ENCODE assay signal across 19 mouse cellular contexts in genomic region chr10:77658286-77658994, GRCm38 (mm10). TPM values are rescaled to one million over a fixed set of nuclear protein-coding genes. Genes with fewer than 3 reads are reported as not detected.
DNase-seq lines count a peak whose midpoint lies in the region; ATAC-seq and TF ChIP-seq lines count a peak whose summit lies in the region.
"Had no signal": no experiment of that assay in that cellular context is flagged by ENCODE, and none has a peak within 500 bp of the region (broad histone marks: within the 10 kb centered on the region; RNA-seq: fewer than 3 reads in every experiment).

No protein-coding gene starts in this region.

- peaks cover 4% of the 10 kb centered on the region in 2 experiments; a peak in 2 of 4 replicates for H3K4me1 ChIP-seq in CH12.LX (ENCODE audit: control insufficient read depth in 1 of 2, insufficient read depth in 2 of 2)
- no peaks in the 10 kb centered on the region for H3K4me1 ChIP-seq in lung, embryonic 16.5 days (replicated peaks; ENCODE audit: control insufficient read depth, insufficient read depth, low read length)
- H3K4me1 ChIP-seq in neural tube, embryonic 15.5 days, result peaks cover 6% of the 10 kb centered on the region
- H3K4me1 ChIP-seq in intestine, embryonic 15.5 days (replicated peaks), result no peaks in the 10 kb centered on the region
- H3K4me1 ChIP-seq in forebrain, embryonic 10.5 days, result no peaks in the 10 kb centered on the region
- H3K4me1 ChIP-seq: embryonic facial prominence, embryonic 12.5 days; forebrain, embryonic 13.5 days; liver, embryonic 12.5 days; midbrain, embryonic 13.5 days had no signal

- no peak overlapping the region for H3K27ac ChIP-seq in CH12.LX (ENCODE audit: insufficient read depth, low read depth)
- no peak overlapping the region for H3K27ac ChIP-seq in lung, embryonic 16.5 days (ENCODE audit: low read length)
- H3K27ac ChIP-seq in neural tube, embryonic 15.5 days (replicated peaks), result no peak overlapping the region
- no peak overlapping the region for H3K27ac ChIP-seq in intestine, embryonic 15.5 days
- no peak overlapping the region for H3K27ac ChIP-seq in forebrain, embryonic 10.5 days
- H3K27ac ChIP-seq: embryonic facial prominence, embryonic 12.5 days; forebrain, embryonic 13.5 days; liver, embryonic 12.5 days; midbrain, embryonic 13.5 days; neural tube, embryonic 13.5 days had no signal

- H3K79me2 ChIP-seq in CH12.LX (replicated peaks; ENCODE audit: control insufficient read depth, extremely low read depth, insufficient read depth, poor library complexity, severe bottlenecking), result no peaks in the 10 kb centered on the region

- no peak for TF ChIP-seq EP300 in CH12.LX (IDR thresholded peaks at IDR 0.05; ENCODE audit: low read length)

- WGBS in lung, embryonic 16.5 days, result 48% methylated on average over 15 of the region's 15 CpGs
- WGBS in neural tube, embryonic 15.5 days, result 45% methylated on average over 15 of the region's 15 CpGs
- WGBS in intestine, embryonic 15.5 days, result 51% methylated on average over 15 of the region's 15 CpGs
- 85% methylated on average over 15 of the region's 15 CpGs for WGBS in forebrain, embryonic 10.5 days

- no peak overlapping the region for H3K4me2 ChIP-seq in CH12.LX (ENCODE audit: insufficient read depth, low read depth, poor library complexity, severe bottlenecking)
- no peak overlapping the region for H3K4me2 ChIP-seq in lung, embryonic 16.5 days (ENCODE audit: low read depth, low read length)
- H3K4me2 ChIP-seq in neural tube, embryonic 15.5 days, result no peak overlapping the region
- H3K4me2 ChIP-seq in intestine, embryonic 15.5 days (replicated peaks), result no peak overlapping the region
- H3K4me2 ChIP-seq: embryonic facial prominence, embryonic 12.5 days; forebrain, embryonic 13.5 days; liver, embryonic 12.5 days; midbrain, embryonic 13.5 days; neural tube, embryonic 13.5 days had no signal

- ATAC-seq in lung, embryonic 16.5 days (ENCODE audit: low read depth), result peak; percentile 92
- ATAC-seq in neural tube, embryonic 15.5 days (ENCODE audit: low FRiP score), result no peak
- no peak for ATAC-seq in intestine, embryonic 15.5 days
- ATAC-seq: forebrain, embryonic 13.5 days; liver, embryonic 12.5 days; midbrain, embryonic 13.5 days had no signal

- dilution Hi-C loops in CH12.LX (cut with MboI; ENCODE audit: extremely low pct_ligation_motif_present, extremely low pct_unique_long_range_greater_than_20kb, low sequenced_read_pairs), result no loop called here

- TF ChIP-seq RAD21 in CH12.LX (IDR thresholded peaks at IDR 0.05; ENCODE audit: low read depth, low read length), result no peak

- H3K4me3 ChIP-seq in CH12.LX (replicated peaks in 1 of 3; ENCODE audit: low read depth in 2 of 3, low read length in 2 of 3, poor library complexity in 1 of 3), result peak overlapping the region in 1 of 3 experiments; percentile 1
- no peak overlapping the region for H3K4me3 ChIP-seq in lung, embryonic 16.5 days (ENCODE audit: low read length)
- no peak overlapping the region for H3K4me3 ChIP-seq in neural tube, embryonic 15.5 days (replicated peaks)
- no peak overlapping the region for H3K4me3 ChIP-seq in intestine, embryonic 15.5 days (replicated peaks)
- no peak overlapping the region for H3K4me3 ChIP-seq in forebrain, embryonic 10.5 days
- H3K4me3 ChIP-seq: embryonic facial prominence, embryonic 12.5 days; forebrain, embryonic 13.5 days; liver, embryonic 12.5 days; midbrain, embryonic 13.5 days; neural tube, embryonic 13.5 days had no signal

- DNase-seq in 416B (ENCODE audit: low read depth) (peak; percentile 29), CH12.LX (ENCODE audit: extremely low read depth) (no peak)
- DNase-seq in kidney, adult 9 months, result peak; percentile 48
- DNase-seq in layer of hippocampus, postnatal 14 days (ENCODE audit: low spot score in 2 of 2), result no peak
- no peak for DNase-seq in forebrain, embryonic 10.5 days (ENCODE audit: extremely low spot score, low spot score)
- DNase-seq: cerebellum, adult 18-20 months; thymus, adult 2 months had no signal

- peaks cover 9% of the 10 kb centered on the region for H3K9me3 ChIP-seq in CH12.LX (replicated peaks; ENCODE audit: low read length)
- H3K9me3 ChIP-seq in lung, embryonic 16.5 days (ENCODE audit: control insufficient read depth, low read length), result no peaks in the 10 kb centered on the region
- H3K9me3 ChIP-seq in neural tube, embryonic 15.5 days (replicated peaks), result no peaks in the 10 kb centered on the region
- H3K9me3 ChIP-seq in intestine, embryonic 15.5 days, result no peaks in the 10 kb centered on the region
- H3K9me3 ChIP-seq in forebrain, embryonic 10.5 days, result peaks cover 10% of the 10 kb centered on the region; the same call in 1 of the 2 replicates
- H3K9me3 ChIP-seq: embryonic facial prominence, embryonic 12.5 days; forebrain, embryonic 13.5 days; liver, embryonic 12.5 days; neural tube, embryonic 13.5 days had no signal

- peaks cover 5% of the 10 kb centered on the region for H3K27me3 ChIP-seq in CH12.LX (replicated peaks)
- H3K27me3 ChIP-seq in lung, embryonic 16.5 days (ENCODE audit: control insufficient read depth, insufficient read depth, low read depth, low read length), result no peaks in the 10 kb centered on the region
- no peaks in the 10 kb centered on the region for H3K27me3 ChIP-seq in neural tube, embryonic 15.5 days (replicated peaks)
- H3K27me3 ChIP-seq in intestine, embryonic 15.5 days (replicated peaks), result no peaks in the 10 kb centered on the region
- H3K27me3 ChIP-seq in forebrain, embryonic 10.5 days (ENCODE audit: poor library complexity, severe bottlenecking), result no peaks in the 10 kb centered on the region; the same call in 1 of the 2 replicates
- H3K27me3 ChIP-seq: embryonic facial prominence, embryonic 12.5 days; forebrain, embryonic 13.5 days; midbrain, embryonic 13.5 days; neural tube, embryonic 13.5 days had no signal

- H3K9ac ChIP-seq in CH12.LX (ENCODE audit: insufficient read depth, low read depth), result no peak overlapping the region
- H3K9ac ChIP-seq in lung, embryonic 16.5 days (ENCODE audit: low read length), result no peak overlapping the region
- no peak overlapping the region for H3K9ac ChIP-seq in neural tube, embryonic 15.5 days (replicated peaks)
- no peak overlapping the region for H3K9ac ChIP-seq in intestine, embryonic 15.5 days
- H3K9ac ChIP-seq: embryonic facial prominence, embryonic 12.5 days; forebrain, embryonic 13.5 days; liver, embryonic 12.5 days; midbrain, embryonic 13.5 days; neural tube, embryonic 13.5 days had no signal

- in situ Hi-C loops in CH12.LX (cut with MboI; ENCODE audit: low pct_ligation_motif_present, low pct_unique_long_range_greater_than_20kb, low sequenced_read_pairs), result no loop called here

- no peak for TF ChIP-seq CTCF in CH12.LX (conservative IDR thresholded peaks at IDR 0.05 in 1 of 2, IDR thresholded peaks at IDR 0.05 in 1 of 2; ENCODE audit: low read depth in 2 of 2, low read length in 2 of 2)

- TF ChIP-seq POLR2A in CH12.LX (IDR thresholded peaks at IDR 0.05; ENCODE audit: low read depth, low read length), result no peak

- no peaks in the 10 kb centered on the region for H3K36me3 ChIP-seq in CH12.LX (replicated peaks in 1 of 2; ENCODE audit: control insufficient read depth in 1 of 2, insufficient read depth in 1 of 2, low read length in 1 of 2)
- H3K36me3 ChIP-seq in lung, embryonic 16.5 days (ENCODE audit: control insufficient read depth, insufficient read depth, low read length), result no peaks in the 10 kb centered on the region
- H3K36me3 ChIP-seq in neural tube, embryonic 15.5 days, result no peaks in the 10 kb centered on the region
- no peaks in the 10 kb centered on the region for H3K36me3 ChIP-seq in intestine, embryonic 15.5 days
- H3K36me3 ChIP-seq in forebrain, embryonic 10.5 days (replicated peaks), result no peaks in the 10 kb centered on the region
- H3K36me3 ChIP-seq: embryonic facial prominence, embryonic 12.5 days; liver, embryonic 12.5 days; midbrain, embryonic 13.5 days; neural tube, embryonic 13.5 days had no signal

RNA-seq across cellular contexts. Expression of gene Tspear, which starts 27.9 kb away (rescaled TPM):
- total RNA-seq in CH12.LX (2012; rRNA removed) (0.17 and 0.42 TPM in 2 replicates), CH12.LX (2014; rRNA removed) (0.09 TPM in 1 of 2 replicates, not detected in the other)
- 0.11 TPM in 1 of 2 replicates, not detected in the other for polyA plus RNA-seq in CH12.LX (2012; ENCODE audit: insufficient read length, low read depth)
- polyA plus RNA-seq in lung, embryonic 16.5 days (2015; fragmentation: Nextera tagmentation; extraction: Ambion mirVana), result 0.25 and 0.38 TPM in 2 replicates
- under 1 TPM in 1 of 2 experiments, not detected in 1; 0.14 TPM for total RNA-seq in layer of hippocampus, postnatal 14 days (2021)
- polyA plus RNA-seq in neural tube, embryonic 15.5 days (2015; fragmentation: Nextera tagmentation; extraction: Ambion mirVana), result 1.6 and 1.9 TPM in 2 replicates
- polyA plus RNA-seq in intestine, embryonic 15.5 days (2015; fragmentation: Nextera tagmentation; extraction: Ambion mirVana), result 0.47 and 0.53 TPM in 2 replicates
- 1.1 and 1.4 TPM in 2 replicates for polyA plus RNA-seq in forebrain, embryonic 10.5 days (2016; fragmentation: Nextera tagmentation; extraction: Ambion mirVana)
- total RNA-seq: gastrocnemius, adult 8-10 months had no signal

RNA-seq across cellular contexts. Expression of gene Gm19402, which starts 32.1 kb away (rescaled TPM):
- not detected in 2 replicates for total RNA-seq in CH12.LX (2012; rRNA removed)
- not detected in 2 replicates for total RNA-seq in CH12.LX (2014; rRNA removed)
- not detected in 2 replicates for polyA plus RNA-seq in CH12.LX (2012; ENCODE audit: insufficient read length, low read depth)
- not detected in 2 replicates for polyA plus RNA-seq in lung, embryonic 16.5 days (2015; fragmentation: Nextera tagmentation; extraction: Ambion mirVana)
- total RNA-seq in layer of hippocampus, postnatal 14 days (2021), result not detected
- not detected in 2 replicates for polyA plus RNA-seq in neural tube, embryonic 15.5 days (2015; fragmentation: Nextera tagmentation; extraction: Ambion mirVana)
- polyA plus RNA-seq in intestine, embryonic 15.5 days (2015; fragmentation: Nextera tagmentation; extraction: Ambion mirVana), result not detected in 2 replicates
- not detected in 2 replicates for polyA plus RNA-seq in forebrain, embryonic 10.5 days (2016; fragmentation: Nextera tagmentation; extraction: Ambion mirVana)
- total RNA-seq: gastrocnemius, adult 8-10 months; hematopoietic stem cell, adult 5-6 weeks; layer of hippocampus, adult 18-20 months; left cerebral cortex, postnatal 10 days had no signal
- polyA plus RNA-seq: embryonic facial prominence, embryonic 12.5 days; forebrain, embryonic 13.5 days; liver, embryonic 12.5 days; midbrain, embryonic 13.5 days; neural tube, embryonic 13.5 days; thymus, adult 2 months had no signal

RNA-seq across cellular contexts. Expression of gene Ube2g2, which starts 36.4 kb away (rescaled TPM):
- 28.7 and 41.2 TPM in 2 replicates for total RNA-seq in CH12.LX (2012; rRNA removed)
- total RNA-seq in CH12.LX (2014; rRNA removed), result 32.6 and 40.8 TPM in 2 replicates
- polyA plus RNA-seq in CH12.LX (2012; ENCODE audit: insufficient read length, low read depth), result 59.4 and 72.2 TPM in 2 replicates
- polyA plus RNA-seq in lung, embryonic 16.5 days (2015; fragmentation: Nextera tagmentation; extraction: Ambion mirVana), result 66.6 and 69.5 TPM in 2 replicates
- 10 to 100 TPM; 63.9 to 69.0 TPM for total RNA-seq in layer of hippocampus, postnatal 14 days (2021)
- polyA plus RNA-seq in neural tube, embryonic 15.5 days (2015; fragmentation: Nextera tagmentation; extraction: Ambion mirVana), result 77.1 and 79.6 TPM in 2 replicates
- polyA plus RNA-seq in intestine, embryonic 15.5 days (2015; fragmentation: Nextera tagmentation; extraction: Ambion mirVana), result 65.0 and 70.3 TPM in 2 replicates
- 102 and 104 TPM in 2 replicates for polyA plus RNA-seq in forebrain, embryonic 10.5 days (2016; fragmentation: Nextera tagmentation; extraction: Ambion mirVana)

RNA-seq across cellular contexts. Expression of gene Gm9508, which starts 38.6 kb away (rescaled TPM):
- total RNA-seq in CH12.LX (2012; rRNA removed), result not detected in 2 replicates
- total RNA-seq in CH12.LX (2014; rRNA removed), result not detected in 2 replicates
- polyA plus RNA-seq in CH12.LX (2012; ENCODE audit: insufficient read length, low read depth), result not detected in 2 replicates
- not detected in 2 replicates for polyA plus RNA-seq in lung, embryonic 16.5 days (2015; fragmentation: Nextera tagmentation; extraction: Ambion mirVana)
- total RNA-seq in layer of hippocampus, postnatal 14 days (2021), result not detected
- not detected in 2 replicates for polyA plus RNA-seq in neural tube, embryonic 15.5 days (2015; fragmentation: Nextera tagmentation; extraction: Ambion mirVana)
- polyA plus RNA-seq in intestine, embryonic 15.5 days (2015; fragmentation: Nextera tagmentation; extraction: Ambion mirVana), result not detected in 2 replicates
- polyA plus RNA-seq in forebrain, embryonic 10.5 days (2016; fragmentation: Nextera tagmentation; extraction: Ambion mirVana), result not detected in 2 replicates
- total RNA-seq: gastrocnemius, adult 8-10 months; hematopoietic stem cell, adult 5-6 weeks; layer of hippocampus, adult 18-20 months; left cerebral cortex, postnatal 10 days had no signal
- polyA plus RNA-seq: embryonic facial prominence, embryonic 12.5 days; forebrain, embryonic 13.5 days; liver, embryonic 12.5 days; midbrain, embryonic 13.5 days; neural tube, embryonic 13.5 days; thymus, adult 2 months had no signal

RNA-seq across cellular contexts. Expression of gene Gm10272, which starts 48.0 kb away (rescaled TPM):
- total RNA-seq in CH12.LX (2012; rRNA removed), result not detected in 2 replicates
- total RNA-seq in CH12.LX (2014; rRNA removed), result not detected in 2 replicates
- not detected in 2 replicates for polyA plus RNA-seq in CH12.LX (2012; ENCODE audit: insufficient read length, low read depth)
- polyA plus RNA-seq in lung, embryonic 16.5 days (2015; fragmentation: Nextera tagmentation; extraction: Ambion mirVana), result not detected in 2 replicates
- total RNA-seq in layer of hippocampus, postnatal 14 days (2021), result not detected
- not detected in 2 replicates for polyA plus RNA-seq in neural tube, embryonic 15.5 days (2015; fragmentation: Nextera tagmentation; extraction: Ambion mirVana)
- polyA plus RNA-seq in intestine, embryonic 15.5 days (2015; fragmentation: Nextera tagmentation; extraction: Ambion mirVana), result not detected in 2 replicates
- not detected in 2 replicates for polyA plus RNA-seq in forebrain, embryonic 10.5 days (2016; fragmentation: Nextera tagmentation; extraction: Ambion mirVana)
- total RNA-seq: gastrocnemius, adult 8-10 months; hematopoietic stem cell, adult 5-6 weeks; layer of hippocampus, adult 18-20 months; left cerebral cortex, postnatal 10 days had no signal
- polyA plus RNA-seq: embryonic facial prominence, embryonic 12.5 days; forebrain, embryonic 13.5 days; liver, embryonic 12.5 days; midbrain, embryonic 13.5 days; neural tube, embryonic 13.5 days; thymus, adult 2 months had no signal

Comparison
In these comparisons a context has a peak if more than half of its experiments do, and no peak if none do; other contexts are left out.
1. DNase-seq: peak in 416B (single experiment) and kidney, adult 9 months (single experiment); none in CH12.LX (single experiment), layer of hippocampus, postnatal 14 days (0 of 2) and forebrain, embryonic 10.5 days (single experiment).